Mouse (Mus musculus): ENCODE results near the gene Trim33.

Trim33 gene

DNA sequence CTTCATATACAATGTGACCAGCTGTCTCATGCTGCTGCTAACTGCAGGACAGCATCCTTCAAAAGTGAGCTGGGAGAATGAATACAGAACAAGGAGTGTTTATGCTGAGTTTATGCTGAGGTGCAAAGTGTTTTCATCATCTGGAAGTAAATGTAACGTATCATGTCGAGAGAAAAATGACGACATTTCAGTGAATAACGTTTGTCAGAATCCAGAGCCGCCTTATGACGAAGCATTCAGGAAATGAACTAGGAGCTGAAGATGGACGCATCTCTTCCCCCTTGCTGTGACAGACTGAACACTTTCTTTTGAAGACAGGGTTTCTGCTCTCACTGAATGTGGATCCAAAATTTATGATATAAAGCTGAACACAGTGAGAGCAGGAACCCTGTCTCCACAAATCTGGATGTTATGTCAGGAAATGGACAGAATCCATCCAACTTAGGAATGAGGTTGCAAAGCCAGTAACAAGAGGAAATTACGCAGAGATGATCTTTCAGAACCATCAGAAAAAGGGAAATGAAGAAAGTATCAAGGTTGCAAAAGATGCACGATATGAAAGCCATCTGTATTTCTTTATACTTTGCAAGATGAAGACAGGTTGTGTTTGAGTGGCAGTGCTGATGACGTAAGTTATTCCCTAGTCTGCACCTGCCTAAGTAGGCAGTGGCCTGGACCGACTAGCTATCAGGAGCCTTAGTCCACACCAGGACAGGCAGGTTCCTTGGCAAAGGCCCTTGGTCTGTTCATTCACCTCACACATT, 85.3 kb downstream of the Trim33 start:
- no peak for DNase-seq

DNA sequence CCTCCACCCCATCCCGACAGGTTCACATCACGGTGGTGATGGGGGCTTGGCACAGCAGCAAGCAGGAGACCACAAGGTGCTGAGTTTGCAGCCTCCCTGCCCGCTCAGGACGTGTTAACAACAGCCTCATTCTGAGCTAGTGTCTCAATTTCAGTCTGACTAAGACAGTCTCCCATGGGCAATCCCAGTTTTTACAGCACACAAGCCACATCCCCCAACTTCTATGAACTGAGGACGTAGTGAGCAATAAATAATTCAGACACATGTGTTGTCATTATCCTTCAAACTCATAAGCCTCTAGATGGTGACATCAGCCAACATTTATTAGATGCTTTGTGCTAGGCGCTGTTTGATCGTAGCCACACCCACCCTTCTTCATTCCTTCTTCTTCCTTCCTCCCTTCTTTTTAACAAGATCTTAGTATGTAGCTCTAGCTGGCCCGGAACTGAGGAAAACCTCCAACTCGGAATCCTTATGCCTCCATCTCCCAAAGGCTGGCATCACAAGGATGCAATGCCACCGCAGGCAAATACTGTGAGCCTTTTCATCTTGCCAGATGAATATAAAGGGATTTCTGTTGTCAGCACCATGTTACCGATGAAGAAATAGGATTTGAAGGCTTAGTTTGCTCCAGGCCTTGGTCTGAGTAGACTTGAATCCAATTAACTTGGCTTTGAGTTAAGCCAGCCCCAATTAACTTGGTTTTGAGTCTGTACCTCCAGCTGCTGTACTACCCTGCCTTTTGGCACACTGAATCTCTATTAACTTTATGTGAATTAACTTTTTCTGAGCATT, 88.3 kb downstream of the Trim33 start:
- DNase-seq = no peak

DNA sequence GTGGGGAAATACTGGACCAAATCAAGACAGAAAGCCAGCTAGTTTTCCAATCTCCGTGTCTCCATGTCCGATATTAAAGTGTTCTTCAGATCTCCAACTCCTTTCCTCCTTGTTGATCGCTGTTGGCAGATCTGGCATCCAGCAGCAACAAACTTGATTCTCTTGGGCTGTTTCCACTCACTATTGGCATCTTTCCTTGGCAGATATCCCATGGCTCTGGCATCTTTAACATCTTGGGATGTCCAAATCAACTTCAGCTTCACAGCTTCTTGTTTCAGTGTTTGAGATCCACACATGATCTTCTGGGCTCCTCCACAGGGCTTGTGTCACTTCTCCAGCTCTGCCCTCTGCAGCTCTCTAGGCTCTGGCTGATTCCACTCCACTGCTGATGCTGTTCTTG, 89.6 kb downstream of the Trim33 start:
- DNase-seq = no peak

DNA sequence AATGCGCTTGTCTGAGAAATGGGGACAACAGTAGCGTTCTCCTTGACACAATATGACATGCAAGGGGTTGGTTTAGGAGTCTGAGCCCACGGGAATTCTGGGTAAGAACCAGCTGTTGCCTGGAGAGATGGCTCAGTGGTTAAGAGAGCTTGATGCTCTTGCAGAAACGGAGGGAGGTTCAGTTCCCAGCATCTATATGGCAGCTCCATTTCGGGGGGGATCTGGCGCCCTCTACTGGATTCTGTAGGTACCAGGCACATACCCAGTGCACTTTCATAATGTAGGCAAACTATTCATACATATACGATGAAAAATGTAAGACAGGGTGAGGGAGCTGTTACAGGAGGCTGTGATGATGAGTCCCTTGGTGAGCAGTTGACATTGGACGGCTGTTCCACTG, 94.9 kb downstream of the Trim33 start:
- peak; percentile 64 for DNase-seq

DNA sequence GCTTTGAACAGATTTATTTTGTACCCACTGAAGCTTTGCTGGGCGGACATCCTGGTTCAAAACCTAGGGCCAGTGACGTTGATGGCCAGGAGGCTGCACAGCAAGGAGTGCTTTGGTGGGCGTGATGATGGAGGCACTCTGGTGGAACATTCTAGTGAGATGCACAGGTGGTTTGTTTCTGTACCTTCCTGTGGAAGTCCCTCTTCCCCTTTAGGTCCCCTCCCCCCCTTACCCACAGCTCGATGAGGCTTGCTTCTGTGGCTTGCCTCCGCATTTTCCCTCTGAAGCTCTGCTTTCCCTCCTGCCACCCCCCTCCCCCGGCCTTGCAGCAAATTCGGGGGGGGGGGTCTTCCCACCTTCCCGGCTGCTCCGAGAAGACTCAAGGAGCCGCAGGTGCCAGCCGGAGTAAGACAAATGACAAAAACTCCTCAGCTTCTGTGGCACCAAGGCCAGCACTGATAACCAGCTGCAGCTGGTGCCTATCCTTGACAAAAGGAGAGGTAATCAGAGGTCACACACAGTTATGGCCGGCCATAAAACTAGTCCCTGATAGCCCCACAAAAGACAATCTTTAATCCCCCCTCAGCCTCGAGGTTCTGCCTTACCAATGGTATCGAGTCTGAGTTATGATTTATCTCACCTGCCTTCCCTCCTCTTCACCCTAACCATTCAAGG, 96.2 kb downstream of the Trim33 start:
- no peak for DNase-seq

DNA sequence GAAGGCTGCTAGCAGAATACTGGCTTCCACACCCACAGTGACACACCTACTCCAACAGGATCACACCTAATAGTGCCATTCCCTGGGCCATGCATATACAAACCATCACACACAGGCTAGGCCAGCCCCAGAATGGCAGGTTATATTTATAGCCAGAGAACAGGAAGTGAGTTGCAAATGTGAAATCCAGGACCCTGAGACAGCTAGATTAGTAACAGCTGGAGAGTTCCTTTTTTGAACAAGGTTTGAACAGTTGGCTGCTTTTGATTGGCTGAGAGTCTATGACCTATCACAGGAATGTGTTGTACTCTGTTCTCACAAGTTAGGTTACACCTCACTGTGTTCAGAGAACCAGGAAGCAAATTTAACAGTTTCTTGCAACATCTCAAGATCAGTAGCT, 98.9 kb downstream of the Trim33 start:
- no peak for DNase-seq

DNA sequence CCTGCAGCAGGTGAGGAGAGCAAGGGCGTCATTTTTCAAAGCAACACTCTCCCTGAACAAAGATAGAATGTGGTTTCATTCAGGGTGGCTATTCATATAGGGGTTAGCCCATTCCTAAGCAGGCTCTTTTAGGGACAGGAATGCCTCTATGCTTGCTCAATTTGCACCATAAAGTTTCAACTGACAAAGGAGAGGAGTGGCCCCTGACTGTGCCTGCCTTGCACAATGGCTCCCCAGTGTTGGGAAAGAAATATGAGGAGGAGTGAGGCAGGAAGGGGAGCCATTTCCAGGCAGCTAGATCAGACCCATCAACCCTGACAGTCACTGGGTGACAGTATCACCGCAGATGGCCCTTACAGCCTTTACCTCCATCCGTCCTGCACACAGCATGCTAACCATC, 100.3 kb downstream of the Trim33 start:
- DNase-seq = no peak

DNA sequence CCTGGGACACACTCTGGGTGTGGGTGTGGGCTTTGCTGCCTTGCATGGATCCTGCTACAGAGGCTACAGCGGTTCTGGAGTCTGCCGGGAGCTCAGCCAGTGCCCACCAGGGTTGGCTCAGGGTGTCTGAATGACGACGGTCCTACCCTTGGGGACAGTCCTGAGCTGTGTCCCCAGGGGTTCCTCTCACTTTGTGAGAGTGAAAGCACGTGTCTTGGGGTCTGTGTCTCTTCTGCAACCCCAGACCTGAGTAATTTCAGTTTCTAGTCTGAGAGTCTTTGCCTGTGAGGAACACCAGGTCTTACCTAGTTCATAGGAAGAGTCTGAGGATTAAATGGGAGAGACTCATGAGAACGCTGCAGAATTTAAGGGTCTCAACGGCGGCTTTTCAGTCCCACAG, 101.7 kb downstream of the Trim33 start:
- no peak for DNase-seq

DNA sequence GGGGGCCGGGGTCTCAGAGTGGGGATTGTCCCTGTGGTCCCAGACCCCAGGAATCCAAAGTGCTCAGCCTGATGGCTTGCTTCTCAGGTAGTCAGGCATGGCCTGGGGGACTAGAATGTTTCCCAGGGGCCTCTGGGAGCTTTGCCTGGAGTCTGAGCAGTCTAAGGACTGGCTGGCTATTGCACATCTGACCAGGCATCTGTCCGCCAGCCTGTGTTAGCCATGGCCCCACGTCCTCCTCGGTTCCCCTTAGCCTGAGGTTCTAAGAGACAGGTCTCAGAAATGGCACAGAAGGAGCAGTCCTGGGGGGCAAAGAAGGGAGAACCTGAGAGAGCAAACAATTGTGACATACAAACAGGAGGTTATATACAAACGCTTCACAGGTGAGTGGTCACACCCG, 102.3 kb downstream of the Trim33 start:
- no peak for DNase-seq

DNA sequence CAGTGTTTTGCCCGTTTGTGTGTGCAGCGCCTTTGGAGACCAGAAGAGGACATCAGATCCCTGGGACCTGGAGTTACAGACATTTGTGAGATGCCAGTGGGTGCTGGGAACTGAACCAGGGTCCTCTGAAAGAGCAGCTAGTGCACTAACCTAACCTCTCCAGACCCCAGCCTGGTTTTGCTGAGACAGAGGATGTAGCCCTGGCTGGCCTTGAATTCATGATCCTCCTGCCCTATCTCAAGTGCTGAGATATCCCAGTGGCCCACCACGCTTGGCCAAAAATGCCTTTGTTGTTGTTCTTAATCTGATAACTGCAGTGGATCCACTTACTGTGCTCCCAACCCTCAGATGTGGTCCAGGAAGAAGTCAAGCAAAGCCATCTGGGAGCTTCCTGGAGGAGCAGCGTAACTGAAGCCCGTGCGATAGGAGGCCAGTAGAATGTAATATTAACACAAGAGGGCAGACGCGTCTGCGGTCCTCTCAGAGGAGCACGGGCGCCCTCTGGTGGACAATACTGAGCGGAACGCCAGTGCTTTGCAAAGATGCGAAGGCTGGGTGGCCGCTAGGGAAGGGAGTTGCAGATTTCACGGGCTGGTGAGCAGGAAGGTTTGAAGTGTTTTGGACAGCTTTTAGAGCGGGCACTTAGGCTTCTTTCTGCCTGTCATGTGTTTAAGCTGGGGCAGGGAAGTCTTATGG, 103.9 kb downstream of the Trim33 start:
- DNase-seq = peak; percentile 87

DNA sequence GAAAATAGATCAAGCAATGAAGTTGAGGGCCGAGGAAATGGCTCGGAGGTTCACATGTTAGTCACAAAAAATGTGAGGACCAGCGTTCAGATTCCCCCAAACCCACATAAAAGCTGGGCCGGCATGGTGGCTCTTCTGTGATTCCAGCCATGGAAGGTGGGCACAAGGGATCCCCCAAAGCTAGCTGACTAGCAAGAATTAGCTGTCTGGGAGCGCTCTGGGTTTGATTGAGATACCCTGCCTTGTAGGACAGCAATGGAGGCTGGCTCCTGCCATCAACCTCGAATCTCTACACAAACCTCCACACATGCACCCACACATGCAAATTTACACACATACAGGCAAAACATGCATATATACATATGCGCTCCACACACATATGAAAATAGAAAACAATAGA, 105.4 kb downstream of the Trim33 start:
- DNase-seq = no peak

DNA sequence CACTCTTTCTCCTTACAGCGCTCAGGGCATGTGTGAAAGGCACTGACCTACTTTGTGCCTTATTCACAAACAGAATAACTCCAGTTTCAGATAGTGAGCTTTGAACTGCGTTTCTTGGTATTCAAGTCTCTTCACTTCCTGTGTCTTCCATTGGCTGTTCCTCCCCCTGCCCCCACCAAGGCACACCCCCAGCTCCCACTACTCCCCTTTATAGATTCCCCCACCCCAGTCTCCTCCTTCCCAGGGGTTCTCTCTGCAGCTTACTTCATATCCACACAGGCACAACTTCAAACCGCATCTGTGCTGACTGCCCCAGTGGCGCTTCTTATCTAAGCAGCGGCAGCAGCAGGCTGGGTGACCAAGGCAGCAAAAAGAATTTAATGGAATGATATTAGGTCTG, 105.9 kb downstream of the Trim33 start:
- DNase-seq = no peak

DNA sequence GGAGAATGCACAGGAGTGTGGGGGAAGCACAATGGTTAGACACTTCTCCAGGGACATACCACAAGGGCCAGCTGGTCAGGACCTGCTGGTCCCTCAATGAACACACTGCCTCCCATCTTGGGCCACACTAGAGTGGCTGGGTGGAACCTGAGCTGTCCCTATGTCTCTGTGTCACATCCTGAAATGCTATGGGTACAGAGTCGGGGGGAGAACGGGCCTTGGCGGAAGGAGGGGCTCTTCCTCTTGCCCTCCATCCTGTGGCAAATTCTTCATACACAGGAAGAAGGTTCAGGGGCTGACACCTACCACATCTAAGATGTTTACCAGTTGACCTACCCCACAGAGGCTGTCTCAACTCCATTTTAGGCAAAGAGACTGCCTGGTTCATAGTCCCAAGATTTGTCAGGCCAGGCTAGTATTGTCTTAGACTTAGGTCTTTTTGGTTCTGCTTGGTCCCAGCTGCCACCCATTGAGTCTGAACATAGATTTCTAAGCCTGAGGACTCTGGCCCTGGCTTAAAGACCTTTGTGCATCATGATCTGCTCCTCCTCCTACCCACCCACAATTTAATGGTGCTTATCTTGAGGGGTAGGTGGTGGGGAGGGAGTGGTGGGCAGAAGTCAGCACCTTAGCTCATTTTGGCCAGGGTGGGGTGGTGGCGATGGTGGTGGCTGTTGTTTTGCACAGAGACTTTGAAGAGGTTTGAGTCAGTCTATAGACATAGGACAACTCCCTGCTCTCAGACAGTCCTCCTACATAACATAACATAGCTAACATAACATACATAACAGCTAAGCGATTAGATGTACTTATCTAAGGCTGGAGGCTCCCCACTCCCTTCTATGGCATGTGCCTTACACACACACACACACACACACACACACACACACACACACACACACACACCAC, 106.5 kb downstream of the Trim33 start:
- DNase-seq = no peak

DNA sequence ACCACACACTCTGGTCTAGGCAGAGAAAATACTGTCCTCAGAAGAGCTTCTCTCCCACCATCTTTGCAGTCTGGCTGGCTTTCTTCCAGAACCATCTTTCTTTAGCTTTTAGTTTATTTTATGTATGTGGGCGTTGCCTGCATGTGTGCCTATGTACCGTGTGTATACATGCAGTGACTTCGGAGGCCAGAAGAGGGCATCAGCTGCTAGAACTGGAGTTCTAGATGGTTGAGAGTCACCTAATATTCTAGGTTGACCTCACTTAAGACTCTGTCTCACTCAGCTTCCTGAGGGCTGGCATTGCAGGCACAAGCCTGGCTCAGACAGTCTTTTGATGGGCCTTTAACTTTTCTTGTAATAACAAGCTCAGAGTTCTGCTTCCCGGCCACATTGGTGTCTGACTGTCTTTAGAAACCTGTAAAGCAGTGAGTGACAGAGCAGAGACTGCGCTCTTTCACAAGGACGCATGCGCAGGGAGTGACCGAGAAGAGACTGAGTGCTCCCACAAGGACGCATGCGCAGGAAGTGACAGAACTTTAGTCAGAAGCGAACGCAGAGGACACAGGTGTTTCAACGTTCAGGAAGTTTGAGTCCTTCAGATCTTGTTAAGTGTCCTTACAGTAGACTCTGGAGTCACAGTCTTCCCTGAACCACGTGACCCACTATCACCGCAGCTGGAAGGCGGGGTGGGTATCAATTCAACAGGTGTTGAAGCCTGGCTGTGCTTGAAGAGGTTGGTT, 107.4 kb downstream of the Trim33 start:
- DNase-seq = no peak

DNA sequence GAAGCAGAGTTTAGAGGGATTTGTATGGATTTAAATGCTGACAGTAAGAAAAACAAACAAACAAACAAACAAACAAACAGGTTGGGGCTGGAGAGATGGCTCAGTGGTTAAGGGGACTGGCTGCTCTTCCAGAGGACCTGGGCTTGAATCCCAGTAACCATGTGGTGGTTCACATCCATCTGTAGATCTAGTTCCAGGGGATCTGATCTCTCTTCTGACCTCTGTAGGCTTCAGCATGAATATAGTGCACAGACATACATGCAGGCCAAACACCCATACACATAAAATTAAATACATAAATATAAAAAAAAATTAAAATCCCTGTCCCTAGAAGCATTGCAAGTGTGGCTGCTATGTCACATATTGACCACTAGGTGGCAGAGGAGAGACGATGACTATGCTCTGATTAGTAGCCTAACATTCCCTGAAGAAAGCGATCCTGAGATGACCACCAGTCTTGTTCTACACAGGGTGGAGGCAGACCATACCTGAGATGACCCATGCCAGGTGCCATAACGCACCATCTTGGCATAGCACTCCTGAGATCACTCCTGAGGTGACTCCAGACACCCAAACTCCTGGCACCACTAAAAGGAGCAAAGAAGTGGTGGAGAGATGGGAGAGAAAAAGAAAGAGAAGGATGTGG, 113.6 kb downstream of the Trim33 start:
- peak; percentile 76 for DNase-seq

DNA sequence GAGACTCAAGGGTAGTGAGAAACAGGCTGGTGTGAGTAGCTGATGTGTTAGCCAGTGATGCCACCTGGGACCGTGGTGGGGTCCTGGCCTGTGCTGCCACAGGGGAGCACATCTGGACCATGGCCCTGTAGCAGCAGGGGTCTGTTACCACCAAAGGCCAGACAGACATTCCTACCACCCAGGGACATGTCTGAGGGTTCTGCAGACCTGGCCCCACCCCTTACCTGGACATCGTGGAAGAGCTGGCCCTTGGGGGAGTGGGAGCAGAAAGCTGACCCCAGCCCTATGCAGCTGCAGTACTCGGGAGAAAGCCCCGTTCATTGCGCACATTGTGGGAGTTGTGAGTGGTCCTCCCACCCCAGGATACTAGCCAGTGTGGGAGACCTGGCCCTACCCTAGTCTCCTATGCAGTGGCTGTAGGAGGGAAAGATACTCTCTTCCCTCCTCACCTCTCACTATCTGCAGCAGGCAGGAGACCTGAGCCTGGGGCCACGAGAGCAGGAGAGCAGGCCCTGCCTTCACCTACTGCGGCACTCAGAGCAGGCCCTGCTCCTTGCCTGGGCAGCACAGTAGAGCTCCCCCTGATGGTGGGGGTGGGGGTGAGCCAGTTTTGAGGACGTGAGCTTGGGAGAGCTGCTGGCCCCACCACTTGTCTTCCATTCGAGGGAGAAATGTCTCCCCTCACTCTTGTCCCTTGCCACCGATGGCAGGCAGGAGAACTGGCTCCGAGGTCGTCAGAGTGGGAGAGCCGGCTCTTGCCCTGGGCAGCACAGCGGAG, 114.4 kb downstream of the Trim33 start:
- DNase-seq = no peak

DNA sequence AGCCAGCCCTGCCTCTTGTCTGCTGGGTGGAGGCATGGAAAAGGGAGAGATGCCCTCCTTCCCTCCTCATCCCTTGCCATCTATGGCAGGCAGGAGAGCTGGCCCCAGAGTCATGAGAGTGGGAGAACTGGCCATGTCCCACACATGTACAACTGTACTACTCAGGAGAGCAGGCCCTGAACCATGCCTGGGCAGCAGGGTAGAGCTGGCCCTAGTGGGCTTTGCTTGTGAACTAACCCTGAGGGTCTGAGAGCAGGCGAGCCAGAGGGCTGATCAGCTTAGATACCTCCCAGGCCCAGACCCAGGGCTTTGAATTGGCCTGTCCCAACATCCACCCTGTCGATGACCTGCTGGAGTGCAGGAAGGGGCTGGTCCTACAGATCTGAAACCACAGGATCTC, 115.0 kb downstream of the Trim33 start:
- DNase-seq = no peak

DNA sequence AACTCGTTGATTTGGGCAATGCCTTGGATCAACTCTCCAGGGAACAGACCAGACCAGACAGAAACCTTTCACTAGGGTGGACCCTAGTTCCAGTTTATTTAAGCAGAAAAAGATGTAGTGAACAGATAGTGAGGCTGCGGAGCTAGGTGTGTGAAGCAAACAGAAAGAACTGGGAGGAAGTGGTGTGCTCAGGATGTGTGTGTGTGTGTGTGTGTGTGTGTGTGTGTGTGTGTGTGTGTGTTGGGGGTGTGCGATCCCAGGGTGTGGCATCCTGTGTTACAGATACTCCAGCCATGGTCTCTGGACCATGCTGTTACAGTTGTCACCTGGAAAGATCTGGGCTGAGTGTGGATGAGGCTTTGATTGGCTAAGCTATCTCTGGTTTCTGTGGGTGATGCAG, 118.4 kb downstream of the Trim33 start:
- no peak for DNase-seq

DNA sequence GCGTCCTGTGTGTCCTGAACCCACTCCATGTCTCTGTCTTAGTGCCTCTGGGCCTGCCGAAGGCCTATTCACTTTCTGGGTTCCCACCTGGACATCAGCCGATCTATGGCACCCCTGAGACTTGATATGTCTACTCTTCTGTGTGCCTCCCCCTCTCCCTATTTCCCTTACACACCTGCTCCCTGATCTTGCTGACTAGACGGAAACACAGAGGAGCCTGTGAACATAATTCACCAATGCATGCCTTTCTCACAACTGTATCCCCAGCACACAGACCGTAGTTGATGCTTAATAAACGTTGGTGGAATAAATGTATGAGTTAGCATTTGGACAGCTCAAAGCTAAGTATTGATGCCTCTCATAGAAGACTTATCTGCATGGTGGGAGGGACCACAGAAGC, 121.7 kb downstream of the Trim33 start:
- no peak for DNase-seq
